Mouse (Mus musculus) 3T3-L1 (cell line): ENCODE results near the gene Zfp704.

Source experiments
- DNase-seq: peaks from one replicate; pipeline ENCODE4 v3.0.0-alpha.2; 2015; ENCODE audit warnings: low read depth, low spot score

Zfp704 gene

DNA sequence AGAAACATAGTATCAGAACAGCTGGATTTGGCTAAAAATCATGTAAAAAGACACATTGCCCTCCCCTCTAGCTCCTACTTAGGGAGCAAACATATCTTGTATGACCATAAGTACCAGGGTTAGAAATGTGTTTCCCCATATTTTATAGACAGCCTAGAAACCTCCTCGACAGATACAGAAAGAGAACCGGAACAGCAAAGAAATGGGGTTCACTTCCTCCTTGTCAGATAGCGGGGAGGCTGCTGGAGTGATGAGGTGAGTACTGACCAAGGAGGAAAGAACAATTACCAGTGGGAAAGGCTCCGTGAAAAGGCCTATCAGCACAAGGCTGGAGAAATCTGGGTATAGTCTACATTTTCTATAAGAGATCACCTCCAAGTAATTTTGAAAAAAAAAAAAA lies 182.1 kb downstream of the Zfp704 start:
- DNase-seq = no peak

GRCm38 (mm10) chr3:9425661-9426060 lies 184.2 kb downstream of the Zfp704 start:
- no peak for DNase-seq

- no peak for DNase-seq
Measured at GRCm38 (mm10) chr3:9424637-9425036, 185.2 kb downstream of the Zfp704 start.

DNA sequence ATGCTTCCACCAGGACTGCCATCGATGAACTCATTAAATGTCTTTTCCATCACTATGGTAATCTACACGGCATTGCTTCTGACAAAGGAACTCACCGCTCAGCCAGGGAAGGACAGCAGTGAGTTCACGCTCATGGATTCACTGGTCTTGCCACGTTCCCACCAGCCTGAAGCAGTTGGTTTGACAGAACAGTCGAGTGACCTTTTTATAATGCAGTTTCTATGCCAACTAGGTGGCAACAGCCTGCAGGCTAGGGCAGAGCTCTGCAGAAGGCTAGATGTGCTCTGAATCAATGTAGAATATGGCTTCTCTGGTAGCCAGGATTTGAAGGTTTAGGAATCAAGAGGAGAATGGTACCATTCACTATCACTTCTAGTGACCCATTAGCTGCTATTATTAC lies 186.2 kb downstream of the Zfp704 start:
- no peak for DNase-seq

DNA sequence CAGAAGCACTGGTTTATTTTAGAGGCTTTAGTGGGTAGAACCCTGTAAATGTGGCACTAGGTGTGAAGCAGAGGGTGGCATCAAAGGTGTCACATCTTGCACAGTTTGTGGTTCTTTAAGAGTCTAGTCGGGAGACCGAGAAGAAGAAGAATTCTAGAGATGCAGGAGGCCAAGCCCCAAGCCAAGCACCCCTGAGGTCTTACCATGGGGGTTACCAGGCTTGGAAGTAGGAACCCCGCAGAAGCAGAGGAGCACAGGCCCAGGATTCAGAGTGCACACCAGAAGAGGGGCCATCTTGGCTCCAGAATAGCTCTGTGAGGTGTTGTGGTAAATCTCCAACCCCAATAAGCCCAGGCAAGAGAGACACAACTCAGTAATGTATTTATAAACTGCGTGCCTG lies 201.0 kb downstream of the Zfp704 start:
- no peak for DNase-seq

DNA sequence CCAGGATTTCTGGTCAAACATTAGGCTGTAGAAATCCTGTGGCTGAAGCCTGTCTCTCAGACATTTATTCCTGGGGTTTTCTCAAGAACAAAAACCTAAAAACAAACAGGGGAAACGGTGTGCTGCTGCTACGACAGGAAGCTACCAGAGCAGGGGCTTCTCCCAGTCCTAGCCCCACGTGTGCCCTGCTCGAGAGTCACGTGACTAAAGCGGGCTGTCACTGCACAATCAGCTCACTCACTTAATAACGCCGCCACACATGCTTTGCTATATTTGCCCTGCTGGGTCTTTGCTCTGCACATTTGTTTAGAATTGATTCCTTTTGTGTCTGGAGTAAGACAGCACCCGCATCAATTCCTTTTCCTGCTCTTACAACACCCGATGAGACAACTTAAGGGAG lies 202.1 kb downstream of the Zfp704 start:
- no peak for DNase-seq

DNA sequence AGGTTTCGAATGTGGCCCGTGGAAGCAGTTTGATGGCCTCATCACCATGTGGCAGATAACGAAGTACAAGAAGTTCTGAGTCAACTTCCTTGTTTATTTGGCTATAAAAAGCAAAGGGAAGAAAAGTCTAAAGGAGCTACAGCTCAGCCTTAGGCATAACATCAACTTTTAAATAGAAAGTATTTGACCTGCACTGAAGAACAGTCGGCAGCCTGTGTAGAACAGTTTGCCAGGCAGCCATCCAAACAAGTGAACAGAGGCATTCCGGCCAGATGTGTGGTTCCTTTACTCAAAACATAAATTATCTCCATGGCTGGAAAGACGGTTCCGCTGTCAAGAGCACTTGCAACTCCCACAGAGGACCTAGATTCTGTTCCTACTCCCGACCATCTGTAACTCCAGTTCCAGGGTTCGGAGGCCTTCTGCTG lies 202.8 kb downstream of the Zfp704 start:
- DNase-seq = peak; percentile 7

DNA sequence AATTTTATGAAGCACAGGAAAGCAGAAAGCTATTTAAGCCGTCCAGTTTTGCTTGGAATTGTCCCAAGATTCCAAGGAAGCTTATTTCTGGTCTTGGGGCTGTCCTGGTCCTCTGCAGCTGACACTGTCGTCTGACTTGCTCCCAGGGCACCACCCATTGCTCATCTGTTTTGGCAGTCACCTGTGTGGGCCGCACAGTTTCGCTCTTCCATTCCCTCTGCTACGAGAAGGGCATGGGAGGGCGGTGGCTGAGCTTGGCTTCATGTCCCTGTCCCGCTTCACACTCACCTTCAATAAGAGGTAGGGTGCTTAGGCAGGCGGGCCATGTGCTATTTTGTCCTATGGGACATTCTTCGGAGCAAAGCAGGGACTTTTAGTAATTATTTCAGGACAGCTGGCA lies 204.5 kb downstream of the Zfp704 start:
- DNase-seq = no peak

DNA sequence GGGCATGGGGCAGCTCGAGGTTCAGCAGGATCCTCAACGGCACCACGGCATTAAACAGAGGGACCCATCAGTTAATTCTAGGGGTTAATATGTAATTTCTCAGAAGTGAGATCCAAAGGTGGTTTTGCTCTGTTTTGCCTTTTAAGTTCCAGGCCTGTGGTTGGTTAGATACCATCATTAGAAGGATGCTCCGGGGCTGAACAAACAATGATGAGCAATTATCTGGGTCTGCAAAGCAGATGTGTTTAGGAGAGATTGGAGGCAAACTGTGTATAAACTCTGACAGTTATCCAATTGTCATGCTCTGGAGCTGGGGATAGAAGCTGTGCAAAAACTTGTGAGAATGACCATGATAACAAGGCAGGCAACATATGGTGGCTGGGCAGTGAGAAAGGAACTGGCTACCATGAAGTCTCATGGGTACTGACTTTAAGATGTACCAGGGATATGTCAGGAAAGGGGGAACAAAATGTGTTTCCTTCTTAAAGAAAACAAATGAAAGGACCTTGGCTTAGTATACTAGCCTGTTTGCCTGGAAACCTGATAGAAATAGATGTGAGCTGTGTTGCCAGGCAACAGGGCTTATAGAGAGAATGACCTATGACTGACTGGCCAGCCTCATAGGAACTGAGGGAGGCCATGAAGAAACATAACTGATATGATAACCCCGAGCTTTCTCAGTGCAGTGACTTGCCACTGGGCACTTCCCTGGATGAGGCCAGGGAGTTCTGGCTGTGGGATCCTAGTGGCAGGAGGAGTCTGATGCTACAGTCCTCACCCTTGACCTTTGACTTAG lies 206.4 kb downstream of the Zfp704 start:
- no peak for DNase-seq

DNA sequence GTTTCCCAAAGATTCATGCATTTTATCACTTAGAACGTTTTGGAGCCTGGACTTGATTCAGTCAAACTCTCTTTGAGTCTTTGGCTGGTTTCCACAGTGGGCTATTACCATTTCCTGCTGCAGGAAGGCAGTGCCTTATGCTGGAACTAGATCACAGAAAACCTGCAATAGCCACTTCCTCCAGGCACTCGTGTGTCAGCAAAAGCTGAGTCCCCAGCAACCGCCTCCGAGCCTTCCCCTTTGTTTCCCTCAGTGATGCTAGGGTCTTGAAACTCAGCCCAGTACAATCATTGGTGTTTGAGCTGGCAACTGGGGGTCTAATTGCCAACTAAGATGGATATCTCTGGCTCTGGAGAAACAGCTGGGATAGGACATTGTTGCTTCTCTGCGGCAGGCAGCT lies 207.0 kb downstream of the Zfp704 start:
- no peak for DNase-seq

- no peak for DNase-seq
Measured at GRCm38 (mm10) chr3:9402345-9402744, 207.5 kb downstream of the Zfp704 start.

- DNase-seq = no peak
Measured at GRCm38 (mm10) chr3:9401685-9402084, 208.2 kb downstream of the Zfp704 start.

DNA sequence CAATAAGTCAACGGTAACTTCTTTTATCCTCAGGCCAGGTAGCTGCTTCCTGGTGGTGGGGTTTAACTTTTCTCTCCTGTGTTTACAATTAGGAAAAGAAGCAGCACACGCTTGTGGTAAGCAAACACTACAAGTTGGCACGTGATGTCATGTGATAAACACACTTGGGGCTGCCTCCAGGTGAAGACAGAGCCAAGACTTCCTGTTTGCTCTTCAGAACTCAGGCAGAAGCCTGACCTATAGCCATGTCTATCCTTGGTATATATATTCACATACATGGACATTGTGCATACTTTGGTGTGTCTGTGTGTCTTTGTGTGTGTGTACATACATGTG lies 209.0 kb downstream of the Zfp704 start:
- no peak for DNase-seq

GRCm38 (mm10) chr3:9400201-9400885 lies 209.5 kb downstream of the Zfp704 start:
- peak; percentile 82 for DNase-seq

DNA sequence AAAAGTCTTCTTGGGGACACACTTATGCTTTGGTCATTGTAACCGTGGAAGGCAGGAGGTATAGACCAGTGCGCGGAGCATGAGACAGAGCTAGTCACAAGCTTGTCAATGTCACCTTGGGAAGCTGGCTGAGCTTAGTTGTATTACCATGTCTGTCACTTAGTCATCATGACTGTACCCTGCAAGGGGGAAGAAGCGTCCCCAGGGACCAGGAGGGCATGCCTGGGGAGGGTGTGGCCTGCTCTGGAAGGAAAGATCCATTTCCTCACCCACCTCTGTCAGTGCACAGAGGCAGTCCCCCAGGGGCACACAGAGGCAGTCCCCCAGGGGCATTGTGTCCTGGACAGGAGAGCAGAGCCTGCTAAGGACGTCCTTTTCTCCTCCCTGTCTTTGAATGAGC lies 211.6 kb downstream of the Zfp704 start:
- DNase-seq = peak; percentile 60
